Mouse (Mus musculus) forebrain, embryonic 12.5 days (tissue): ENCODE data around the gene Cachd1. TPM values are rescaled to one million over a fixed set of nuclear protein-coding genes. Genes with fewer than 3 reads are reported as not detected.
A peak's percentile ranks its signal among the peaks of the same experiment; 100 is the strongest.

Experiments used
- ATAC-seq: fragments of 200-750 bp; cut with Nextera tagmentation; 2 replicates; pipeline ENCODE4 v1.8.0; 2017; ENCODE audit warnings: moderate TSS enrichment; ENCODE audit not compliant: low FRiP score
- H3K27ac ChIP-seq: fragments of 300-500 bp; sonication (generic); 2 replicates; pipeline ENCODE4 v1.5.1; 2016; ENCODE audit warnings: mild to moderate bottlenecking
- H3K27me3 ChIP-seq: fragments of 300-500 bp; sonication (generic); 2 replicates; pipeline ENCODE4 v1.6.1; 2016; ENCODE audit warnings: mild to moderate bottlenecking
- H3K36me3 ChIP-seq: fragments of 300-500 bp; sonication (generic); replicated peaks from 2 replicates; pipeline ENCODE4 v1.6.1; 2016; ENCODE audit warnings: mild to moderate bottlenecking
- H3K4me1 ChIP-seq: fragments of 300-500 bp; sonication (generic); 2 replicates; pipeline ENCODE4 v1.6.1; 2016
- H3K4me2 ChIP-seq: fragments of 300-500 bp; sonication (generic); 2 replicates; pipeline ENCODE4 v1.6.1; 2016; ENCODE audit warnings: mild to moderate bottlenecking, moderate library complexity
- H3K4me3 ChIP-seq: fragments of 300-500 bp; sonication (generic); replicated peaks from 2 replicates; pipeline ENCODE4 v1.5.1; 2016; ENCODE audit warnings: mild to moderate bottlenecking
- H3K9ac ChIP-seq: fragments of 300-500 bp; sonication (generic); 2 replicates; pipeline ENCODE4 v1.6.1; 2016; ENCODE audit warnings: mild to moderate bottlenecking
- H3K9me3 ChIP-seq: fragments of 300-500 bp; sonication (generic); 2 replicates; pipeline ENCODE4 v1.6.1; 2016
- WGBS: fragments of 180-500 bp; shearing (Covaris S2); methylation state at CpG from one replicate; pipeline ENCODE4 v1.1.7; 2016; 5-methylcytosine and 5-hydroxymethylcytosine counted together
- polyA plus RNA-seq: library from polyadenylated mRNA; unstranded; fragments of >200 nt; fragmentation: Nextera tagmentation; extraction: Ambion mirVana; gene quantifications from 2 replicates; pipeline ENCODE4 v1.2.1, GENCODE M21; 2016

The Cachd1 gene
- polyA plus RNA-seq, 1 experiment from 2014 or later: 39.6 TPM

GRCm38 (mm10) chr4:100885793-100886742, 109.6 kb downstream of the Cachd1 start:
- peak; percentile 45; the same call in 1 of the 2 replicates for ATAC-seq
- H3K9me3 ChIP-seq: no peaks in the 10 kb centered on the region

GRCm38 (mm10) chr4:100886743-100887416, 110.4 kb downstream of the Cachd1 start:
- H3K36me3 ChIP-seq: no peaks in the 10 kb centered on the region; the same call in 1 of the 2 replicates
- 0 out of 2 replicates have a peak overlapping the region, but pooled peaks have one; percentile 32 for H3K4me2 ChIP-seq
- no peaks in the 10 kb centered on the region for H3K27me3 ChIP-seq
- H3K9ac ChIP-seq: no peak overlapping the region
- peaks cover 55% of the 10 kb centered on the region for H3K4me1 ChIP-seq
- H3K27ac ChIP-seq: peak overlapping the region; percentile 75; the same call in 1 of the 2 replicates
- no peak overlapping the region for H3K4me3 ChIP-seq
- ATAC-seq: no peak
- 77% methylated on average over 8 of the region's 8 CpGs for WGBS
- H3K9me3 ChIP-seq: no peaks in the 10 kb centered on the region

More at GRCm38 (mm10) chr4:100885793-100886742, 109.6 kb downstream of the Cachd1 start:
- peak overlapping the region; percentile 32 for H3K4me2 ChIP-seq
- 7% methylated on average over 19 of the region's 19 CpGs for WGBS
- no peak overlapping the region for H3K4me3 ChIP-seq
- no peaks in the 10 kb centered on the region for H3K27me3 ChIP-seq
- H3K4me1 ChIP-seq: peaks cover 55% of the 10 kb centered on the region
- H3K27ac ChIP-seq: peak overlapping the region; percentile 75
- H3K9ac ChIP-seq: no peak overlapping the region
- H3K36me3 ChIP-seq: no peaks in the 10 kb centered on the region; the same call in 1 of the 2 replicates

GRCm38 (mm10) chr4:100890106-100890970, 113.9 kb downstream of the Cachd1 start:
- ATAC-seq: 0 out of 2 replicates have a peak, but pooled peaks have one; percentile 27
- H3K4me1 ChIP-seq: peaks cover 47% of the 10 kb centered on the region
- no peak overlapping the region for H3K4me2 ChIP-seq
- no peaks in the 10 kb centered on the region for H3K36me3 ChIP-seq
- H3K4me3 ChIP-seq: no peak overlapping the region
- H3K9ac ChIP-seq: no peak overlapping the region
- H3K9me3 ChIP-seq: no peaks in the 10 kb centered on the region
- WGBS: 33% methylated on average over 7 of the region's 7 CpGs
- H3K27ac ChIP-seq: peak overlapping the region; percentile 5; the same call in 1 of the 2 replicates
- no peaks in the 10 kb centered on the region for H3K27me3 ChIP-seq

- no peaks in the 10 kb centered on the region for H3K36me3 ChIP-seq
- H3K4me2 ChIP-seq: no peak overlapping the region
- H3K27ac ChIP-seq: no peak overlapping the region
- H3K4me1 ChIP-seq: peaks cover 29% of the 10 kb centered on the region
- H3K9me3 ChIP-seq: no peaks in the 10 kb centered on the region
- no peak overlapping the region for H3K4me3 ChIP-seq
- no peaks in the 10 kb centered on the region for H3K27me3 ChIP-seq
- ATAC-seq: no peak
- no peak overlapping the region for H3K9ac ChIP-seq
These were observed 117.3 kb downstream of the Cachd1 start for GRCm38 (mm10) chr4:100893739-100894138.

- no peaks in the 10 kb centered on the region for H3K9me3 ChIP-seq
- peaks cover 25% of the 10 kb centered on the region for H3K4me1 ChIP-seq
- H3K27ac ChIP-seq: no peak overlapping the region
- 77% methylated on average over 2 of the region's 2 CpGs for WGBS
- no peak overlapping the region for H3K4me2 ChIP-seq
- no peak overlapping the region for H3K9ac ChIP-seq
- H3K27me3 ChIP-seq: no peaks in the 10 kb centered on the region
- H3K4me3 ChIP-seq: no peak overlapping the region
- ATAC-seq: no peak
- no peaks in the 10 kb centered on the region for H3K36me3 ChIP-seq
These were observed 117.7 kb downstream of the Cachd1 start for GRCm38 (mm10) chr4:100894142-100894541.

- Histone ChIP-seq H3K4me2 (no peak overlapping the region), H3K27me3 (no peaks in the 10 kb centered on the region), H3K9ac (no peak overlapping the region), H3K9me3 (no peaks in the 10 kb centered on the region), H3K36me3 (no peaks in the 10 kb centered on the region), H3K27ac (no peak overlapping the region), H3K4me3 (no peak overlapping the region), H3K4me1 (peaks cover 14% of the 10 kb centered on the region)
- 68% methylated on average over 8 of the region's 8 CpGs for WGBS
- no peak for ATAC-seq
These were observed 120.0 kb downstream of the Cachd1 start for GRCm38 (mm10) chr4:100896260-100897010.

- no peak overlapping the region for H3K4me3 ChIP-seq
- no peaks in the 10 kb centered on the region for H3K27me3 ChIP-seq
- 88% methylated on average over 3 of the region's 3 CpGs for WGBS
- no peaks in the 10 kb centered on the region for H3K36me3 ChIP-seq
- ATAC-seq: no peak
- no peak overlapping the region for H3K4me2 ChIP-seq
- H3K27ac ChIP-seq: no peak overlapping the region
- H3K9me3 ChIP-seq: no peaks in the 10 kb centered on the region
- H3K4me1 ChIP-seq: peaks cover 28% of the 10 kb centered on the region
- H3K9ac ChIP-seq: no peak overlapping the region
These were observed 121.5 kb downstream of the Cachd1 start for GRCm38 (mm10) chr4:100897943-100898342.

- no peak overlapping the region for H3K9ac ChIP-seq
- peaks cover 77% of the 10 kb centered on the region for H3K4me1 ChIP-seq
- 46% methylated on average over 9 of the region's 9 CpGs for WGBS
- H3K4me3 ChIP-seq: no peak overlapping the region
- H3K27ac ChIP-seq: 0 out of 2 replicates have a peak overlapping the region, but pooled peaks have one; percentile 54
- peak overlapping the region; percentile 6; the same call in 1 of the 2 replicates for H3K4me2 ChIP-seq
- no peak for ATAC-seq
- no peaks in the 10 kb centered on the region for H3K36me3 ChIP-seq
- H3K9me3 ChIP-seq: no peaks in the 10 kb centered on the region
- no peaks in the 10 kb centered on the region for H3K27me3 ChIP-seq
These were observed 133.3 kb downstream of the Cachd1 start for GRCm38 (mm10) chr4:100909694-100910340.

- Histone ChIP-seq H3K27ac (0 out of 2 replicates have a peak overlapping the region, but pooled peaks have one; percentile 54), H3K27me3 (no peaks in the 10 kb centered on the region), H3K9me3 (no peaks in the 10 kb centered on the region), H3K4me3 (no peak overlapping the region), H3K9ac (no peak overlapping the region), H3K4me2 (no peak overlapping the region), H3K36me3 (no peaks in the 10 kb centered on the region), H3K4me1 (peaks cover 70% of the 10 kb centered on the region)
- 22% methylated on average over 11 of the region's 11 CpGs for WGBS
- no peak for ATAC-seq
These were observed 134.3 kb downstream of the Cachd1 start for GRCm38 (mm10) chr4:100910605-100911330.

GRCm38 (mm10) chr4:100911658-100912057, 135.2 kb downstream of the Cachd1 start:
- no peak overlapping the region for H3K4me2 ChIP-seq

More at GRCm38 (mm10) chr4:100911658-100912057, 135.2 kb downstream of the Cachd1 start:
- Histone ChIP-seq H3K9me3 (no peaks in the 10 kb centered on the region), H3K4me1 (peaks cover 70% of the 10 kb centered on the region), H3K27me3 (no peaks in the 10 kb centered on the region), H3K4me3 (no peak overlapping the region), H3K27ac (no peak overlapping the region; the same call in 1 of the 2 replicates), H3K36me3 (no peaks in the 10 kb centered on the region), H3K9ac (no peak overlapping the region)
- no peak for ATAC-seq
- WGBS: 13% methylated on average over 3 of the region's 3 CpGs
